Mouse (Mus musculus) forebrain, embryonic 15.5 days (tissue): Measurements from ENCODE around the gene Esrp2. TPM values are rescaled to one million over a fixed set of nuclear protein-coding genes. Genes with fewer than 3 reads are reported as not detected.

Experiments
- ATAC-seq: fragments of 200-750 bp; cut with Nextera tagmentation; replicated peaks from 2 replicates; pipeline ENCODE4 v1.8.0; 2017; ENCODE audit warnings: mild to moderate bottlenecking, moderate TSS enrichment, moderate library complexity
- H3K27ac ChIP-seq: fragments of 300-500 bp; sonication (generic); replicated peaks from 2 replicates; pipeline ENCODE4 v1.5.1; 2015; ENCODE audit warnings: mild to moderate bottlenecking, inconsistent platforms
- H3K27me3 ChIP-seq: fragments of 300-500 bp; sonication (generic); 2 replicates; pipeline ENCODE4 v1.6.1; 2015; ENCODE audit warnings: inconsistent platforms
- H3K36me3 ChIP-seq: fragments of 300-500 bp; sonication (generic); 2 replicates; pipeline ENCODE4 v1.6.1; 2015; ENCODE audit warnings: mild to moderate bottlenecking, inconsistent platforms
- H3K4me1 ChIP-seq: fragments of 300-500 bp; sonication (generic); 2 replicates; pipeline ENCODE4 v1.6.1; 2015; ENCODE audit warnings: inconsistent platforms
- H3K4me2 ChIP-seq: fragments of 300-500 bp; sonication (generic); replicated peaks from 2 replicates; pipeline ENCODE4 v1.6.1; 2015; ENCODE audit warnings: mild to moderate bottlenecking, inconsistent platforms
- H3K4me3 ChIP-seq: fragments of 300-500 bp; sonication (generic); 2 replicates; pipeline ENCODE4 v1.5.1; 2015; ENCODE audit warnings: mild to moderate bottlenecking, inconsistent platforms
- H3K9ac ChIP-seq: fragments of 300-500 bp; sonication (generic); replicated peaks from 2 replicates; pipeline ENCODE4 v1.6.1; 2015; ENCODE audit warnings: mild to moderate bottlenecking, inconsistent platforms
- H3K9me3 ChIP-seq: fragments of 300-500 bp; sonication (generic); 2 replicates; pipeline ENCODE4 v1.6.1; 2016; ENCODE audit warnings: inconsistent platforms
- WGBS: fragments of 180-500 bp; shearing (Covaris S2); methylation state at CpG from one replicate; pipeline ENCODE4 v1.1.7; 2015; ENCODE audit warnings: mixed read lengths; 5-methylcytosine and 5-hydroxymethylcytosine counted together
- polyA plus RNA-seq: library from polyadenylated mRNA; unstranded; fragments of >200 nt; fragmentation: Nextera tagmentation; extraction: Ambion mirVana; gene quantifications from 2 replicates; pipeline ENCODE4 v1.2.1, GENCODE M21; 2015

The Esrp2 gene
- 0.06 and 0.23 TPM in 2 replicates for polyA plus RNA-seq

GRCm38 (mm10) chr8:106136156-106137130 lies at the start of gene Esrp2:
Gene Esrp2 (minus strand): TSS chr8:106136974.
- Histone ChIP-seq H3K4me1 (peaks cover 34% of the 10 kb centered on the region), H3K36me3 (no peaks in the 10 kb centered on the region), H3K9ac (peak within 1 kb of the TSS; percentile 48), H3K27me3 (peaks cover 57% of the 10 kb centered on the region), H3K4me2 (peak within 1 kb of the TSS; percentile 82), H3K9me3 (no peaks in the 10 kb centered on the region), H3K27ac (no peak within 1 kb of the TSS), H3K4me3 (peak within 1 kb of the TSS; percentile 47)
- WGBS: under 1% methylated on average over 86 of the region's 86 CpGs
- no peak for ATAC-seq

DNA sequence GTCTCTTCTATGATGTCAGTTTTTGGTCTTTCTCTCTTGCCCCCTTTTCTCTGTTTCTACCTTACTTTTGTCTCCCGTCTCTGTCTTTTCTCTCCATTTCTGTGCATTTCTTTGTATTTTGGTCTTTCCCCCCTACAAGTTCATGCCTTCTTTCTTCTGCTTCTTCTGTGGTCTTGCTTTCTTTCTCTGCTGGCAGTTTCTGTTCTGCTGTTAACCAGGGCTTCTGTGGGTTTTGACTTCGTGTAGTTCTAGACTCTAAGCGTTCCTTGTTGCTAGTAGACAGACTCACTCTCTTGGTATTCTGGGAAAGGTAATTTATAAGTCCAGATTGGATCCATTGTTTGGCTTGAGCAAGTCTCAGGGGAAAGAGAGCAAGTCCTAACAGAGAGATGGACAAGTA lies 49.6 kb upstream of the Esrp2 start:
- Histone ChIP-seq H3K27me3 (no peaks in the 10 kb centered on the region), H3K4me1 (no peaks in the 10 kb centered on the region), H3K4me3 (no peak overlapping the region), H3K9me3 (no peaks in the 10 kb centered on the region), H3K4me2 (no peak overlapping the region), H3K9ac (no peak overlapping the region), H3K27ac (no peak overlapping the region), H3K36me3 (peaks cover 18% of the 10 kb centered on the region)
- no peak for ATAC-seq
- WGBS: 91% methylated on average over 3 of the region's 3 CpGs

DNA sequence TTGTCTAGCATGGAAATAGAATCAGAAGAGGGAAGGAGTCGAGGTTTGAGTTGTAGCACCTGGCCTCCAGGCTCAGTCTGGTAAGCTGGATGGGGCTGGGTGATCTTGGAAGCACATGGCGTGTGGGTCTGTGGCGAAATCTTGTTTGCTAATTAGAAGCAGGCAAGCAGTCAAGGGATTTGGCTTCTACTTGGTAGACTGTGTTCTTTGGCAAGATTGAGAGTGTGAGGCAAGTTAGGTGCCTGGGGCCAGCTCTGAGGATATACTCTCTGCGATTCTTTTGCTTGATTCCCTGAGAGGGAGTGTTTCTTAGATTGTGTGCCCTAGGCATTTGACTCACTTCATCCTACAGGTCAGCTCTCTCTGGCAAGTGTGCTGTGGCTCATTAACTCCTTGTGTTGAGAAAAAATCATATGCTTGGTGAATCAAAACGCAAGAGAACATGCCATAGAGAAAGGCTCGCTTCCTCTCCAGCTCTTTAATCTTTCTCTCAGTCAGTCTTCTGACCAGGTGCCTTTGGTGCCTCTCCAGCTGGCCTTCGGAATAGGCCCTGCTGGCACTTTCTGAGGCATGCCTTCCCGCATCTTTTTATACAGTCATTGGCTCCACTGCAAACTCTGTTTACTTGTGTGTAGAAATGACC lies 49.0 kb upstream of the Esrp2 start:
- H3K4me3 ChIP-seq: no peak overlapping the region
- no peak overlapping the region for H3K4me2 ChIP-seq
- ATAC-seq: peak; percentile 69; the same call in 1 of the 2 replicates
- peak overlapping the region; percentile 9 for H3K27ac ChIP-seq
- H3K27me3 ChIP-seq: no peaks in the 10 kb centered on the region
- no peaks in the 10 kb centered on the region for H3K9me3 ChIP-seq
- peaks cover 18% of the 10 kb centered on the region for H3K36me3 ChIP-seq
- WGBS: 75% methylated on average over 8 of the region's 8 CpGs
- no peaks in the 10 kb centered on the region for H3K4me1 ChIP-seq
- H3K9ac ChIP-seq: no peak overlapping the region

GRCm38 (mm10) chr8:106178428-106178827 lies 41.7 kb upstream of the Esrp2 start:
- no peak overlapping the region for H3K9ac ChIP-seq
- no peak for ATAC-seq
- no peaks in the 10 kb centered on the region; the same call in 1 of the 2 replicates for H3K36me3 ChIP-seq
- H3K27me3 ChIP-seq: no peaks in the 10 kb centered on the region
- WGBS: 79% methylated on average over 2 of the region's 2 CpGs
- no peak overlapping the region for H3K4me3 ChIP-seq
- H3K4me1 ChIP-seq: peaks cover 11% of the 10 kb centered on the region
- H3K27ac ChIP-seq: no peak overlapping the region
- no peaks in the 10 kb centered on the region for H3K9me3 ChIP-seq
- H3K4me2 ChIP-seq: no peak overlapping the region

DNA sequence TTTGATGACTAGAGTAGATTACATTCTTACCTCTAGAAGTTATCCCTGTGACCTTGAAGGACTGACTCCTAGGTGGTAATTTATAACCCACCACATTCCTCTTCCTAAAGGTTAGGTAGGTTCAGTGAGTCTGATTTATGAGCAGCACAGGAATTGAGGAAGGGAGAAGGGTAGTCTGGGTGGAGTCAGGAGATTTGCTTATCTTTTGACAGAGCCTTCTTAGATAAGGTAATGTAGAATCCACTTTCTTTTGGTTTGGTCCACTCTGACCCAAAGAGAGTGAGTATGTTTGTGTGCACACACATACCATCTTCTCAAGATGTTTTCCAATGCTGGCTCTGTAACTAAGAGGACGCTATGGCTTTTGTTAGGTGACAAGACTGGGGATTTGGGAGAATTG lies 40.8 kb upstream of the Esrp2 start:
- no peaks in the 10 kb centered on the region for H3K27me3 ChIP-seq
- no peaks in the 10 kb centered on the region; the same call in 1 of the 2 replicates for H3K36me3 ChIP-seq
- no peaks in the 10 kb centered on the region for H3K9me3 ChIP-seq
- H3K9ac ChIP-seq: no peak overlapping the region
- no peak overlapping the region for H3K27ac ChIP-seq
- peaks cover 11% of the 10 kb centered on the region for H3K4me1 ChIP-seq
- no peak overlapping the region for H3K4me2 ChIP-seq
- ATAC-seq: no peak
- H3K4me3 ChIP-seq: no peak overlapping the region
- WGBS: 88% methylated on average over 1 of the region's 1 CpGs

DNA sequence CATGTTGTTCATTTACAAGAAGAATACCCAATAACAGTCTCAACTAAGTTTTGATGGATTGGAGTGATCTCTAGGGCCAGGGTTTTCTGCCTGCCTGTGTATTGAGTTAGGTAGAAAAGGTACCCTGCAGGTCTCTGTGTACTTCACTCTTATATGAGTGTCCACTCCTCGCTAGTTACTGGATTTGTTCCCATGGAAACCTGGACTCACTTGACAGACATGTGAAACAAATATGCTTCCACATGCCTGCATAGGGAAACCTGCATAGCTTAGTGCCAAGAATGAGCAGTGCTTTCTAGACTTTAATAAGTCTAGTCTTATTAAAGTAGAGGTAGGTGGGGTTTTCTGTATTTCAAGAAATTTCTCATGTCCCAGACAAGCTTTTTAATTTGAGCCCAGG lies 40.1 kb upstream of the Esrp2 start:
- no peak overlapping the region for H3K27ac ChIP-seq
- no peaks in the 10 kb centered on the region; the same call in 1 of the 2 replicates for H3K36me3 ChIP-seq
- WGBS: 5% methylated on average over 1 of the region's 1 CpGs
- H3K27me3 ChIP-seq: no peaks in the 10 kb centered on the region
- no peak for ATAC-seq
- peaks cover 11% of the 10 kb centered on the region for H3K4me1 ChIP-seq
- no peak overlapping the region for H3K9ac ChIP-seq
- H3K4me3 ChIP-seq: no peak overlapping the region
- no peak overlapping the region for H3K4me2 ChIP-seq
- H3K9me3 ChIP-seq: no peaks in the 10 kb centered on the region

DNA sequence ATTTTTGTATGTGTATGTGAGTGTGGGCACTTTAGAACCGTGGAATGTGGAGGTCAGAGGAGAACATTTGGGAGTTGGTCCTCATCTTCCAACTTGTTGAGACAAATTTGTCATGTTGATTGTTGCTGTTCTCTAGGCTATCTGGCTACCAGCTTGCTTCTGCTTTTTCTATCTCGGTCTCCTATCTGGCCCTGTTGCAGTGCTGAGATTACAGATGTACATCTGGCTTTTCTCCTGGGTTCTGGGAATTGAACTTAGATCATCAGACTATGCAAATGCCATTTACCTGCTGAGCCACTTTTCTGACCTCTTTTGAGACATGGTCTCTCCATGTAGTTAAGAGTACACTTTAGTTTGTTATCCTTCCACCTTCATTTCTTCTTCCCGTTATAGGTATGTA lies 36.8 kb upstream of the Esrp2 start:
- Histone ChIP-seq H3K9me3 (no peaks in the 10 kb centered on the region), H3K27me3 (no peaks in the 10 kb centered on the region), H3K9ac (no peak overlapping the region), H3K4me1 (peaks cover 21% of the 10 kb centered on the region), H3K4me2 (no peak overlapping the region), H3K27ac (no peak overlapping the region), H3K36me3 (no peaks in the 10 kb centered on the region), H3K4me3 (no peak overlapping the region)
- 92% methylated on average over 3 of the region's 3 CpGs for WGBS
- no peak for ATAC-seq

GRCm38 (mm10) chr8:106169934-106170480 lies 33.2 kb upstream of the Esrp2 start:
- Histone ChIP-seq H3K36me3 (0 out of 2 replicates have a peak, but pooled peaks cover 2% of the 10 kb centered on the region), H3K4me2 (peak overlapping the region; percentile 95), H3K4me3 (peak overlapping the region; percentile 97), H3K9ac (peak overlapping the region; percentile 94), H3K9me3 (no peaks in the 10 kb centered on the region), H3K27me3 (no peaks in the 10 kb centered on the region), H3K27ac (peak overlapping the region; percentile 95; the same call in 1 of the 2 replicates), H3K4me1 (peaks cover 18% of the 10 kb centered on the region)
- no peak for ATAC-seq
- WGBS: 31% methylated on average over 6 of the region's 6 CpGs

- ATAC-seq: peak; percentile 81
- H3K9me3 ChIP-seq: no peaks in the 10 kb centered on the region
- H3K36me3 ChIP-seq: 0 out of 2 replicates have a peak, but pooled peaks cover 5% of the 10 kb centered on the region
- WGBS: 2% methylated on average over 54 of the region's 54 CpGs
- peak overlapping the region; percentile 95 for H3K27ac ChIP-seq
- H3K9ac ChIP-seq: peak overlapping the region; percentile 94
- H3K4me2 ChIP-seq: peak overlapping the region; percentile 95
- peak overlapping the region; percentile 97 for H3K4me3 ChIP-seq
- H3K4me1 ChIP-seq: peaks cover 18% of the 10 kb centered on the region
- H3K27me3 ChIP-seq: no peaks in the 10 kb centered on the region
Observed at GRCm38 (mm10) chr8:106169017-106169933, 32.5 kb upstream of the Esrp2 start.

DNA sequence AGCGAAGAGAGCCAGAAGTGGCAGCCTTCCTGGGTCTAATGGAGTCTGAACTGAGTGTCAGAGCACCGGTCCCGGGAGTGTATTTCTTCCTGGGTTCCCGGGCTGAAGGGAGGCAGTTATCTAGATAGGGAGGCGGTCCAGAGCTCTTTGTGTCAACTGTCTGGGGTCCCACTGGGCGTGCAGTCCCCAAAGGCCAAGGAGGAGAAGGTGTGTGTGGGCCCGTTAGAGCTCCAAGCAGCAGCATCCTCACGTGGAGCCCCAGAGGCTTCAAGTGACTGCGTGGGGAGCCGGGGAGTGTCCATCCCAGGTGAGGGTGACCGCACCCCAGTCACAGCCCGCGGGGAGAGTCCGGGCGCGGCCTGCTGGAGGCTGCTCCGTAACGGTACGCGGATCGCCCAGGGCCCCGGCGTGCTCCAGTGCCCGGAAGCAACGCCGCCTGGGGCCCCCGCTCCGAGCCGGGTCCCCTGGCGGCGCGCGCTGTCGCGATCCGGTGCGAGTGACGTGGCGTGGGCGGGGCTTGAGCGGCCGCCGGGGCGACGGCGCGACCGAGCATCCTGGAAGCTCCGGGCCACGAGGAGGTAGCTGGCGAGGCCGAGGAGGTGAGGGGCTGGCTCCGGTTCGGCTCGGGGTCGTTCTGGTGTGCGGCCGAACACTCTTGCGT lies 31.7 kb upstream of the Esrp2 start, which contains the start of gene Slc7a6:
TSS of gene Slc7a6 (plus strand) at position 502 of the 661 bp plus-strand sequence.
- no peaks in the 10 kb centered on the region for H3K9me3 ChIP-seq
- peak within 1 kb of the TSS; percentile 94 for H3K9ac ChIP-seq
- peaks cover 13% of the 10 kb centered on the region for H3K36me3 ChIP-seq
- peak within 1 kb of the TSS; percentile 95 for H3K4me2 ChIP-seq
- H3K4me3 ChIP-seq: peak within 1 kb of the TSS; percentile 97
- WGBS: 0% methylated on average over 59 of the region's 59 CpGs
- H3K27ac ChIP-seq: peak within 1 kb of the TSS; percentile 95
- H3K4me1 ChIP-seq: peaks cover 18% of the 10 kb centered on the region
- ATAC-seq: peak; percentile 91
- no peaks in the 10 kb centered on the region for H3K27me3 ChIP-seq

- H3K27ac ChIP-seq: no peak overlapping the region
- H3K36me3 ChIP-seq: peaks cover 37% of the 10 kb centered on the region
- H3K4me1 ChIP-seq: peaks cover 17% of the 10 kb centered on the region
- no peak overlapping the region for H3K4me3 ChIP-seq
- 50% methylated on average over 4 of the region's 4 CpGs for WGBS
- no peaks in the 10 kb centered on the region for H3K27me3 ChIP-seq
- no peak overlapping the region for H3K4me2 ChIP-seq
- H3K9ac ChIP-seq: no peak overlapping the region
- H3K9me3 ChIP-seq: no peaks in the 10 kb centered on the region
- no peak for ATAC-seq
Observed at GRCm38 (mm10) chr8:106165460-106165859, 28.7 kb upstream of the Esrp2 start.
